Mouse (Mus musculus) hindbrain, embryonic 16.5 days (tissue): ENCODE measurements at regions not wholly inside any gene's neighbourhood (a gene's known extent, or its start where the extent isn't known, plus 50 kb on each side); places are given as distances from the start of the nearest gene placed in this dataset.
A peak's percentile ranks its signal among the peaks of the same experiment; 100 is the strongest.

Experiments used
- ATAC-seq: fragments of 200-750 bp; cut with Nextera tagmentation; 2 replicates; pipeline ENCODE4 v1.8.0; 2017; ENCODE audit warnings: moderate TSS enrichment, moderate library complexity
- H3K27ac ChIP-seq: fragments of 300-500 bp; sonication (generic); 2 replicates; pipeline ENCODE4 v1.5.1; 2014; ENCODE audit warnings: low read depth, mild to moderate bottlenecking, control low read depth, low read length, moderate library complexity
- H3K27me3 ChIP-seq: fragments of 300-500 bp; sonication (generic); replicated peaks from 2 replicates; pipeline ENCODE4 v1.6.1; 2014; ENCODE audit warnings: low read length; ENCODE audit not compliant: control insufficient read depth, insufficient read depth
- H3K36me3 ChIP-seq: fragments of 300-500 bp; sonication (generic); 2 replicates; pipeline ENCODE4 v1.6.1; 2014; ENCODE audit warnings: mild to moderate bottlenecking, low read length, moderate library complexity, mixed read lengths; ENCODE audit not compliant: control insufficient read depth, insufficient read depth
- H3K4me1 ChIP-seq: fragments of 300-500 bp; sonication (generic); 2 replicates; pipeline ENCODE4 v1.6.1; 2014; ENCODE audit warnings: low read depth, low read length; ENCODE audit not compliant: control insufficient read depth, insufficient read depth
- H3K4me2 ChIP-seq: fragments of 300-500 bp; sonication (generic); 2 replicates; pipeline ENCODE4 v1.6.1; 2014; ENCODE audit warnings: mild to moderate bottlenecking, low read length, control low read depth, moderate library complexity
- H3K4me3 ChIP-seq: fragments of 300-500 bp; sonication (generic); 2 replicates; pipeline ENCODE4 v1.5.1; 2014; ENCODE audit warnings: mild to moderate bottlenecking, low read length, control low read depth, moderate library complexity
- H3K9ac ChIP-seq: fragments of 300-500 bp; sonication (generic); 2 replicates; pipeline ENCODE4 v1.6.1; 2014; ENCODE audit warnings: low read depth, mild to moderate bottlenecking, control low read depth, low read length, moderate library complexity
- H3K9me3 ChIP-seq: fragments of 300-500 bp; sonication (generic); 2 replicates; pipeline ENCODE4 v1.6.1; 2014; ENCODE audit warnings: mild to moderate bottlenecking, low read length, moderate library complexity; ENCODE audit not compliant: control insufficient read depth
- WGBS: fragments of 180-500 bp; shearing (Covaris S2); extraction: QIAGEN DNeasy Blood & Tissue Kit; methylation state at CpG from one replicate; pipeline ENCODE4 v1.1.7; 2014; 5-methylcytosine and 5-hydroxymethylcytosine counted together

GRCm38 (mm10) chr1:18578625-18579024 is 313.7 kb upstream of the Defb41 start:
- no peak overlapping the region for H3K27ac ChIP-seq
- no peak overlapping the region for H3K9ac ChIP-seq
- no peak overlapping the region for H3K4me2 ChIP-seq
- no peaks in the 10 kb centered on the region for H3K4me1 ChIP-seq
- no peaks in the 10 kb centered on the region for H3K9me3 ChIP-seq
- ATAC-seq, result no peak
- 93% methylated on average over 2 of the region's 2 CpGs for WGBS
- no peaks in the 10 kb centered on the region for H3K27me3 ChIP-seq
- no peaks in the 10 kb centered on the region for H3K36me3 ChIP-seq
- no peak overlapping the region for H3K4me3 ChIP-seq

GRCm38 (mm10) chr1:18567086-18567485 is 302.1 kb upstream of the Defb41 start:
- Histone ChIP-seq H3K27me3 (no peaks in the 10 kb centered on the region), H3K9ac (no peak overlapping the region), H3K4me2 (no peak overlapping the region), H3K36me3 (no peaks in the 10 kb centered on the region), H3K4me1 (no peaks in the 10 kb centered on the region), H3K9me3 (no peaks in the 10 kb centered on the region), H3K27ac (no peak overlapping the region), H3K4me3 (no peak overlapping the region)
- WGBS, result 71% methylated on average over 2 of the region's 2 CpGs
- no peak for ATAC-seq

GRCm38 (mm10) chr1:18551211-18551610 is 286.3 kb upstream of the Defb41 start:
- H3K9me3 ChIP-seq, result no peaks in the 10 kb centered on the region
- no peaks in the 10 kb centered on the region for H3K36me3 ChIP-seq
- ATAC-seq, result peak; percentile 40; the same call in 1 of the 2 replicates
- no peak overlapping the region for H3K27ac ChIP-seq
- WGBS, result 87% methylated on average over 2 of the region's 2 CpGs
- no peak overlapping the region for H3K4me2 ChIP-seq
- no peak overlapping the region for H3K4me3 ChIP-seq
- H3K4me1 ChIP-seq, result no peaks in the 10 kb centered on the region
- no peak overlapping the region for H3K9ac ChIP-seq
- H3K27me3 ChIP-seq, result no peaks in the 10 kb centered on the region

GRCm38 (mm10) chr1:18531702-18532101 is 266.8 kb upstream of the Defb41 start:
- no peaks in the 10 kb centered on the region for H3K36me3 ChIP-seq
- no peak overlapping the region for H3K27ac ChIP-seq
- no peak overlapping the region for H3K4me3 ChIP-seq
- 100% methylated on average over 1 of the region's 1 CpGs for WGBS
- H3K4me2 ChIP-seq, result no peak overlapping the region
- H3K9me3 ChIP-seq, result no peaks in the 10 kb centered on the region
- ATAC-seq, result no peak
- H3K4me1 ChIP-seq, result no peaks in the 10 kb centered on the region
- H3K27me3 ChIP-seq, result no peaks in the 10 kb centered on the region
- no peak overlapping the region for H3K9ac ChIP-seq

GRCm38 (mm10) chr1:18524485-18524884 is 259.5 kb upstream of the Defb41 start:
- H3K27ac ChIP-seq, result no peak overlapping the region
- ATAC-seq, result no peak
- WGBS, result 84% methylated on average over 2 of the region's 2 CpGs

GRCm38 (mm10) chr1:18522902-18523301 is 258.0 kb upstream of the Defb41 start:
- Histone ChIP-seq H3K27ac (no peak overlapping the region), H3K9me3 (no peaks in the 10 kb centered on the region), H3K4me2 (no peak overlapping the region), H3K4me3 (no peak overlapping the region), H3K9ac (no peak overlapping the region), H3K4me1 (no peaks in the 10 kb centered on the region), H3K27me3 (no peaks in the 10 kb centered on the region), H3K36me3 (no peaks in the 10 kb centered on the region)
- WGBS, result 61% methylated on average over 2 of the region's 2 CpGs
- ATAC-seq, result no peak

More at GRCm38 (mm10) chr1:18524485-18524884, 259.5 kb upstream of the Defb41 start:
- no peak overlapping the region for H3K9ac ChIP-seq
- no peaks in the 10 kb centered on the region for H3K9me3 ChIP-seq
- no peak overlapping the region for H3K4me2 ChIP-seq
- no peak overlapping the region for H3K4me3 ChIP-seq
- H3K4me1 ChIP-seq, result no peaks in the 10 kb centered on the region
- no peaks in the 10 kb centered on the region for H3K27me3 ChIP-seq
- H3K36me3 ChIP-seq, result no peaks in the 10 kb centered on the region

- H3K4me3 ChIP-seq, result no peak overlapping the region
- 87% methylated on average over 3 of the region's 3 CpGs for WGBS
- no peaks in the 10 kb centered on the region for H3K9me3 ChIP-seq
- H3K4me1 ChIP-seq, result no peaks in the 10 kb centered on the region
- no peak overlapping the region for H3K27ac ChIP-seq
- no peak for ATAC-seq
- H3K36me3 ChIP-seq, result no peaks in the 10 kb centered on the region
- H3K27me3 ChIP-seq, result no peaks in the 10 kb centered on the region
- H3K4me2 ChIP-seq, result no peak overlapping the region
- no peak overlapping the region for H3K9ac ChIP-seq
These were observed 247.8 kb upstream of the Defb41 start for GRCm38 (mm10) chr1:18512764-18513163.

- Histone ChIP-seq H3K9me3 (no peaks in the 10 kb centered on the region), H3K36me3 (no peaks in the 10 kb centered on the region), H3K4me1 (no peaks in the 10 kb centered on the region), H3K9ac (no peak overlapping the region), H3K27me3 (no peaks in the 10 kb centered on the region), H3K27ac (no peak overlapping the region), H3K4me3 (no peak overlapping the region), H3K4me2 (no peak overlapping the region)
- no peak for ATAC-seq
- 84% methylated on average over 3 of the region's 3 CpGs for WGBS
These were observed 233.6 kb upstream of the Defb41 start for GRCm38 (mm10) chr1:18498556-18498955.

GRCm38 (mm10) chr1:18468496-18468895 is 203.6 kb upstream of the Defb41 start:
- Histone ChIP-seq H3K9me3 (no peaks in the 10 kb centered on the region), H3K27me3 (no peaks in the 10 kb centered on the region), H3K4me1 (no peaks in the 10 kb centered on the region), H3K27ac (no peak overlapping the region), H3K4me3 (no peak overlapping the region), H3K36me3 (no peaks in the 10 kb centered on the region), H3K4me2 (no peak overlapping the region), H3K9ac (no peak overlapping the region)
- 69% methylated on average over 2 of the region's 2 CpGs for WGBS
- no peak for ATAC-seq

- Histone ChIP-seq H3K9ac (no peak overlapping the region), H3K27ac (no peak overlapping the region), H3K9me3 (no peaks in the 10 kb centered on the region), H3K4me1 (no peaks in the 10 kb centered on the region), H3K27me3 (no peaks in the 10 kb centered on the region), H3K4me2 (no peak overlapping the region), H3K36me3 (no peaks in the 10 kb centered on the region), H3K4me3 (no peak overlapping the region)
- peak; percentile 37; the same call in 1 of the 2 replicates for ATAC-seq
- WGBS, result 59% methylated on average over 3 of the region's 3 CpGs
These were observed 200.4 kb upstream of the Defb41 start for GRCm38 (mm10) chr1:18465303-18465829.
